Mouse (Mus musculus) liver, adult 2 months (tissue): ENCODE measurements at regions not wholly inside any gene's neighbourhood (a gene's known extent, or its start where the extent isn't known, plus 50 kb on each side); places are given as distances from the start of the nearest gene placed in this dataset.

Experiments used
- DNase-seq: peaks from one replicate; pipeline ENCODE4 v3.0.0-alpha.2; 2011; ENCODE audit warnings: low read depth, low spot score; ENCODE audit errors: extremely low read depth
- H3K27ac ChIP-seq: fragments of 200-500 bp; replicated peaks from 2 replicates; pipeline ENCODE4 v1.5.1; 2012; ENCODE audit warnings: low read depth, mild to moderate bottlenecking, control low read depth, inconsistent platforms, low read length; ENCODE audit not compliant: insufficient read depth
- H3K27me3 ChIP-seq: fragments of 200-500 bp; 2 replicates; pipeline ENCODE4 v1.6.1; 2012; ENCODE audit warnings: mild to moderate bottlenecking, moderate library complexity, low read length, inconsistent platforms; ENCODE audit not compliant: control insufficient read depth, insufficient read depth
- H3K36me3 ChIP-seq: fragments of 200-500 bp; 2 replicates; pipeline ENCODE4 v1.6.1; 2012; ENCODE audit warnings: low read length, inconsistent platforms; ENCODE audit not compliant: control insufficient read depth, insufficient read depth
- H3K4me1 ChIP-seq: fragments of 200-500 bp; 2 replicates; pipeline ENCODE4 v1.6.1; 2011; ENCODE audit warnings: low read length; ENCODE audit not compliant: control insufficient read depth, insufficient read depth
- H3K4me3 ChIP-seq: fragments of 200-500 bp; 2 replicates; pipeline ENCODE4 v1.5.1; 2011; ENCODE audit warnings: low read depth, mild to moderate bottlenecking, control low read depth, low read length, moderate library complexity; ENCODE audit not compliant: insufficient read depth
- H3K79me2 ChIP-seq: fragments of 200-500 bp; 2 replicates; pipeline ENCODE4 v1.6.1; 2012; ENCODE audit warnings: inconsistent platforms, mild to moderate bottlenecking, low read length, moderate library complexity; ENCODE audit not compliant: control insufficient read depth, insufficient read depth
- H3K9ac ChIP-seq: fragments of 200-500 bp; 2 replicates; pipeline ENCODE4 v1.6.1; 2012; ENCODE audit warnings: low read depth, mild to moderate bottlenecking, control low read depth, inconsistent platforms, low read length
- CTCF ChIP-seq: fragments of 200-500 bp; IDR thresholded peaks from 2 replicates; pipeline ENCODE4 v1.5.1; 2011; ENCODE audit warnings: low read depth, low read length, control low read depth
- POLR2A ChIP-seq: fragments of 200-500 bp; IDR thresholded peaks from 2 replicates; pipeline ENCODE4 v1.6.1; 2011; ENCODE audit warnings: low read length, control low read depth; ENCODE audit not compliant: insufficient read depth; ENCODE audit errors: extremely low read depth
- WGBS: fragments of 180-500 bp; shearing (Covaris S2); methylation state at CpG from one replicate; pipeline ENCODE4 v1.1.7; 2018; 5-methylcytosine and 5-hydroxymethylcytosine counted together

DNA sequence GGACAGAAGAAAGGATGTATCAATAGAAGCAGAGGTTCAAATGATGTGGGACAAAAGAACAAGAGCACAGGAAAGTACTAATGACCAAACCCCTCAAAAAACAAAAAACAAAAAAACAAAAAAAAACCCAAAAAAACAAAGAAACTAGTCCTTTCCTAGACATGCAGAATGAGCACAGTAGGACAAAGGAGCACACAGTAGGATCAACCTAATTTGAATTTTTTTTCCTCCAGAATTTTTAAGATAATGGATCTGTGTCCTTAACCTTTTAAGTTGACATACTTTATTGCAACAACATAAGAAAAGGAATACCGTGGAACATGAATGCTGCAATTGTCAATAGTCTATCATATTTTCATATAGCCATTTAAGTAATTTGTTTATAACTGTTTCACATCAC, 370.2 kb upstream of the Dach1 start:
- H3K79me2 ChIP-seq = no peaks in the 10 kb centered on the region
- H3K27me3 ChIP-seq = no peaks in the 10 kb centered on the region
- TF ChIP-seq POLR2A = no peak
- TF ChIP-seq CTCF = no peak
- H3K27ac ChIP-seq = no peak overlapping the region
- no peaks in the 10 kb centered on the region for H3K36me3 ChIP-seq
- DNase-seq = no peak
- H3K4me1 ChIP-seq = no peaks in the 10 kb centered on the region
- no peak overlapping the region for H3K4me3 ChIP-seq
- no peak overlapping the region for H3K9ac ChIP-seq
- 91% methylated on average over 1 of the region's 1 CpGs for WGBS

DNA sequence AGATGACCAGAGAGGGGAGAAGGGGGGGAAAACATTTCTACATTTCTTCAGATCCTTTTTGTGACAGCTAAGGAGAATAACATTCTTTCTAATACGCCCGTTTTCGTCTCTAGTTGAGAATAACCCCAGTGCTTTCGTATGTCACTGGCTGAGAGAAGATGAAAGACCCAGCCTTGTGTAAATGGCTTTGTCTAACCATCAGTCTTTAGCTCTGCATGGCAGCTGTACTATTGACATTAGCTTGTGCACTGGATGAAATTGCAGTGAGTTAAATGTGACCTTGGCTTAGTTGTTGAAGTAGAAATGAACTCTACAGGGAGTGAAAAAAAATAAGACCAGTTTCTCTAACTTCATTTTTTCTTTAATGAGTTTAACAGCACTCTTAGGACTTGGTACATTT, 368.7 kb upstream of the Dach1 start:
- no peak for TF ChIP-seq CTCF
- no peak for TF ChIP-seq POLR2A
- no peak overlapping the region for H3K27ac ChIP-seq
- no peak overlapping the region for H3K9ac ChIP-seq
- H3K4me1 ChIP-seq = no peaks in the 10 kb centered on the region
- no peak for DNase-seq
- no peaks in the 10 kb centered on the region for H3K27me3 ChIP-seq
- 55% methylated on average over 4 of the region's 4 CpGs for WGBS
- no peaks in the 10 kb centered on the region for H3K79me2 ChIP-seq
- H3K36me3 ChIP-seq = no peaks in the 10 kb centered on the region
- H3K4me3 ChIP-seq = no peak overlapping the region

DNA sequence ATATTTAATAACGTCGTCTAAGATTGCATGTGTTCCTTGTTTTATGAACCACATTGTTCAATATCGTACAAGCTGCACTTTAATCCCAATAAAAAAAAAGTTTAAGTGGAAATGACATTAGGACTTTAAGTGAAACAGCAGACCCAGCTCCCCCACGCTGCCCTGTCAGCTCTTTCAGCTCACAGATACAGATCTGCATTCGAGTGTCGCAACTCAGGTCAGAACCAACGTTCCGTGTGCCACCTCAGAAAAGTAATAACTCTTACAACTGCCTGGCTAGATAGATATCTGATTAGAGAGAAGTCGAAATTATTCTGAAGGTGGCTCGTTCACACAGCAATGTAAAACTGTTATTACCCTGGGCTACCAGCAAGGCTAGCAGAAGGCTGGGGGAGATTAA, 364.0 kb upstream of the Dach1 start:
- Histone ChIP-seq H3K36me3 (no peaks in the 10 kb centered on the region), H3K27me3 (no peaks in the 10 kb centered on the region), H3K79me2 (no peaks in the 10 kb centered on the region), H3K27ac (no peak overlapping the region), H3K4me3 (no peak overlapping the region), H3K4me1 (no peaks in the 10 kb centered on the region), H3K9ac (no peak overlapping the region)
- no peak for TF ChIP-seq POLR2A
- no peak for TF ChIP-seq CTCF
- no peak for DNase-seq
- WGBS = 78% methylated on average over 10 of the region's 10 CpGs

DNA sequence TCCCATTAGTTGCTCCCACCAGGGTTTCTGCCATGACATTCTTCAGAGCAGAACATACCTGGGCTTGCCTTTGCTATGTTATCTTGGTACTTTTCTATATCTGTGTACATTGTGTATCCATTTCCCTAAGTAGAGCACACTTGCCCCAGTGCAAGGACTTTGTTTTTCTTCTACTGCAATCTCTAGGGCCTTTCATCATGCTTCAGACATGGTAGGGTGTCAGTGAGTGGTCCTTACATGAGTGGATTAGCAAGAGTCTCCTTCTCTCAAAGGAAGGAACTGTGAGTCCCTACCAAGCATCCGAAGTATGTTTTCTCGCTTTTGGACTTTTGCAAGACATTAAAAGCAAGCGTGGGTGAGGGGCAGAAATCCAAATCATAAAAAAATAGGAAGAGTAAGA, 351.4 kb upstream of the Dach1 start:
- no peaks in the 10 kb centered on the region for H3K36me3 ChIP-seq
- TF ChIP-seq POLR2A = no peak
- no peak for TF ChIP-seq CTCF
- no peak overlapping the region for H3K9ac ChIP-seq
- DNase-seq = no peak
- H3K79me2 ChIP-seq = no peaks in the 10 kb centered on the region
- 81% methylated on average over 3 of the region's 3 CpGs for WGBS
- H3K27me3 ChIP-seq = no peaks in the 10 kb centered on the region
- no peak overlapping the region for H3K27ac ChIP-seq
- H3K4me3 ChIP-seq = no peak overlapping the region
- H3K4me1 ChIP-seq = no peaks in the 10 kb centered on the region

DNA sequence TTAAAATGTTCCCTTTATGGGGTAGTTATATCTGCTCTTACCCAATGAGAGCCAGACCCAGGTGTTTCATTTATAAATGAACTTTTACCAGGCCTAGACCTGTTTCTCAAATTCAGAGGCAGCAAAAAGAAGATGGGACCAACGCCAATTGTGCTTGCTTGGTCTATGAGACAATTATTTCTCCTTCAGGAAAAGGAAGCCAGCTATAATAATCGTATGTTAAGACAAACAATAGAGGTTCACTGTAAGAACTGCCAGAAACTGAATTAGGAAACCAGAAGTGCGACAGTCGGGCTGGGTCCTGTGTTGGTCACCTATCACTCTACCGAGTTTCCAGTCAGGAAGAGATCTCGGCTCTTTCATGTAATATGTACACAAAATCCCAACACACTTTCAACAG, 335.8 kb upstream of the Dach1 start:
- H3K36me3 ChIP-seq = no peaks in the 10 kb centered on the region
- H3K9ac ChIP-seq = no peak overlapping the region
- no peaks in the 10 kb centered on the region for H3K79me2 ChIP-seq
- H3K4me3 ChIP-seq = no peak overlapping the region
- WGBS = 80% methylated on average over 6 of the region's 6 CpGs
- H3K27ac ChIP-seq = no peak overlapping the region
- no peaks in the 10 kb centered on the region for H3K4me1 ChIP-seq
- TF ChIP-seq CTCF (no peak), POLR2A (no peak)
- DNase-seq = no peak
- no peaks in the 10 kb centered on the region for H3K27me3 ChIP-seq

DNA sequence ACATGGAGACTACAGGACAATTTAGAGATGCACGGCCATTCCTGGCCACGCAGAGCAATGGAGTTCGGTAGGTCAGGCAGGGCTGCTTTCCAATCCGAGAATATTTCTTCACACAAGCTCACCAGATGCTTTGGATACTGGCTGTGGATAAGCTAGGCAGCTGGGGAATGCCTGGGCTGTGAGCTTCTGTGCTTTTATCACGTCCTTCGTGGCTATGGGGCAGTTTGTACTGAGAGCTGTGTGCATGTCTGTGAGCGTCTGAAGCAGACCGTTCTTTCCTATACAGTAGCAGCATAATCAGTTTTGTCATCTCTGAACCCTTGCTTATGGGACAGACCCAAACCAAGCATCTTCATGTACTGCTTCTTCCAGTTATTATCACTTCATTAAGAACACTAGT, 307.9 kb upstream of the Dach1 start:
- H3K27me3 ChIP-seq = no peaks in the 10 kb centered on the region
- no peak overlapping the region for H3K27ac ChIP-seq
- no peak overlapping the region for H3K4me3 ChIP-seq
- no peaks in the 10 kb centered on the region for H3K4me1 ChIP-seq
- H3K9ac ChIP-seq = no peak overlapping the region
- no peaks in the 10 kb centered on the region for H3K79me2 ChIP-seq
- DNase-seq = no peak
- H3K36me3 ChIP-seq = no peaks in the 10 kb centered on the region
- 79% methylated on average over 8 of the region's 8 CpGs for WGBS
- TF ChIP-seq POLR2A (no peak), CTCF (no peak)
